Mouse (Mus musculus): ENCODE measurements around the gene Med6.

Gene Med6

DNA sequence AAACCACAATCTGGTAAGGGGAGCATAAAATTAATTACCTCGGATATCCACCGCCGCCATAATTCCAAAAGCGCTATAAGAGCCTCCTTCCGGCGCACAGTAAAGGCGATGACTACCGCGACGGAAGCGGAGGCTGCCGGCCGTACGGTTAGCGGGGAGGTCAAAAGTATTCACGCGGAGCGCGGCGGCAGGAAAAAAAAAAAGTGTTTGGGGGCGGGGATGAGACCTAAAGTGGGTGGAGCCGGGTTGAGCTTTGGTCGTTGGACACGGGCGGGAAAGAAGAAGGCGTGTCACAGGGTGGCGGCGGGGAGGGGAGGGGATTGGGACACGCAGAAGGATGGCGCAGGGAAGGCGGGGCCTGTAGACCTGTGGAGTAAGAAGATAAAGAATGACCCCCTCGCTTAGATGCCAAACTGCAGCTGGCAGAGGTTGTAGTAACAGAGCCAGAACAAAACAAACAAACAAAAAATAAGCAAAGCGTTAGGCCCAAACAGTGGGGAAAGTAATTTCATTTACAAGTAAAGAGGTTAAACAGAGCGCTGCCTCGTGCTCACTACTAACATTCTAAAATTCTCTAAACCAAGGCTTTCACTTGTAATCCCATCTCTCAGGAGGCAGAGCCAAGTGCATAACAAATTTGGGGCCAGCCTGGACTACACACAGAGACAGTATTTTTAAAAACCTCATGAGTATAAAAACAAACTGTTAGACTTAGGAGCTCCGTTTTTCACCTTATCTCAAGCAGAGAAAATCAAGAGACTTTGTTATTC is at the start of gene Med6:
Gene Med6 (minus strand): TSS at position 107 of the 770 bp plus-strand sequence.
- DNase-seq (ENCODE audit: low spot score): peak; percentile 94

DNA sequence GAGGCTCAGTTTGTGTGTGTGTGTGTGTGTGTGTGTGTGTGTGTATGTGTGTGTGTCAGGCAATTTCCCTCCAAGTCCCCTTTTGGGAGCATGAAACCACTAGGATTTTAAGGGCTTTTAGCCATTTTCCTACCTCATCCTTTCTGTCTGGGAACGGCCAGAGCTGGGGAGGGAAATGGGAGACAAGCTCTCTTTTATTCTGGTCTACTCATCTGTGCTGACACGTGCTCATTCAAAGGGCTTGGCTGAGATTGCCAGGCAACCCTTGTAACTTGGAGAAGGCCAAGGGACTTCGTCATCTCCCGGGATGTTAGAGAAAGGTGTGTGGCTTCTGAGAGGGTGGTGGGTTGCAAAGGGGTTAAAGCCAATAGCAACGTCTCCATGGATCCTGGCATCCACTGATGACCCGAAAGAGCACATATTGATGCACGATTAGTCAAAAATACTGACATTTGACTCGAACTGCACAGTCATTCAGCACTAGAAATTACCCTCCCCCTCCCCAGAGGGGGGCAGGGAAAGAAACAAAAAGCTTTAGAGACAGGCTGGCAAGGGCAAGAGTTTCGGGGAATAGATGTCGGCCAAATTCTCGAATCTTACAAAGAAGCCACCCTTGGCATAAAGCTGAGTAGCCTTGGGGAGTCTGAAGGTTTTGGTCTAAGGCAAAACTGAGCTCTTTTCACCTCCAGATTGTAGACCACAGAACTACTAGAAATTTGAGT is 47.7 kb upstream of the Med6 start:
- no peak for DNase-seq (ENCODE audit: low spot score)

DNA sequence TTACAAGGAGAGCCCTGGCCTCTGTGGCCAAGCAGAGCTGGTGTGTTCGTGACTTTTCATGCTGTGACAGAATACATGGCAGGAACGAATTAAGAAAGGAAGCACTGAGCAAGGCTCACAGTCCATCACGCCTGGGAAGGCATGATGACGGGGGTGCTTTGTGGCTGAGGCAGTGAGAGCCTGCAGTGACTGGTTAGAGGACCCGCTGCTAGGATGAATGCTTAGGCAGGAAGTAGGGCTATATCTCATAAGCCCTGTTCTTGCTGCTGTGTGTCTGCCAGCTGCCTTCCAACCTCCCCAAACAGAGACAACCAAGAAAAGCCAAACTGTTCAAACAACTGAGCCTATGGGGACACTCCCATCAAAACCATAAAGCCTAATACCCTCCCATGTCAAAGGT is 45.8 kb upstream of the Med6 start:
- DNase-seq (ENCODE audit: low spot score): no peak

DNA sequence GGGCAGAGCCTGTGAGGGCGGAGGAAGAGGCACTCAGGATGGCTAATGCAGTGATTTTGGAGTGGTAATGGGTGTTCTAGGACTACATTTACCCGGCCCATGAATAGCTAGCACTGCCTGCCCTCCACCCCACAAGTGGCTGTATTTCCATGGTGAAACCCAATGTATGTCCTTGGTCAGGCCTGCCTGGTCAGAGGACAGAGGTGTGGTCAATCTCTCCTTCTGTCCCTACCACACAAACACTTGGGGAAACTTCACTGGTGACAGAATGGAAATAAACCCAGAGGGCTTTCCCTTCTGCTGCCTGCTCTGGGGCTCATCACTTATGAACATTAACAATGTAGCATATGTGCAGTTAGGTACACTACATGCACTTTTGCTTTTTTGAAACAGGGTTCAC is 38.4 kb upstream of the Med6 start:
- DNase-seq (ENCODE audit: low spot score): no peak

DNA sequence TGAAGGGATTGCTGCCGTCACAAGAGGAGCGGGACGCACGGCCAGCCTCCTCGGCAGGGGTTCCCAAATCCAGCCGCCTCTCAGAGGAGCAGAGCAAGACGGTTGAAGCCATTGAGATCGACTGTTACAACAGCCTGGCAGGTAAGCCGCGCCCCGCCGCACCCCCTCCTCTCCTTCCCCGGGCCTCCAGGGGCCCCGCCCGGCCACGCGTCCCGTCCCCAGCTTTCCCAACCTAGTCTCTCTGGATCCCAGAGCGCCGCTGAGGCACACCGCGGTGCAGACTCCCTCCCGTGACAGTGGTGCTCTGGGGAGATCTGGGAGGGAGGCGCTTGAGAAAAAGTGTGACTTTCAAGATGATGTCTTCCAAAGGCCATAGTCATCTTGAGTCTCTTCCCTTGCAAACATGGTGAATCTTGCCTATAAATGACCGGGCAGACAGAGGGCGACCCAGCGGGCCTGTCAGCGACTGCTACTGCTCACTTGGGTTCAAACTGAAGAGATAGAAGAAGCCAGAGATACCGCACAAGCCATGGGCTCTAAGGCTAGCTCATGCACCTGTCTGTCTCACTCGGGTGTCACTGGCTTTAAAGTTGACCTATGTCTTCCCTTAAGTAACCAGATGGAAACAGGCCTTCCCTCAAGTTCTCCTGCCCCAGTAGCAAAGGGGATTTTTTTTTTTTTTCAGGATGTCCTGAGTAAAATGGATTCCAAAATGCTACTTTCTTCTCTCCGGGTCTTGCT is 37.0 kb upstream of the Med6 start:
- no peak for DNase-seq (ENCODE audit: low spot score)

DNA sequence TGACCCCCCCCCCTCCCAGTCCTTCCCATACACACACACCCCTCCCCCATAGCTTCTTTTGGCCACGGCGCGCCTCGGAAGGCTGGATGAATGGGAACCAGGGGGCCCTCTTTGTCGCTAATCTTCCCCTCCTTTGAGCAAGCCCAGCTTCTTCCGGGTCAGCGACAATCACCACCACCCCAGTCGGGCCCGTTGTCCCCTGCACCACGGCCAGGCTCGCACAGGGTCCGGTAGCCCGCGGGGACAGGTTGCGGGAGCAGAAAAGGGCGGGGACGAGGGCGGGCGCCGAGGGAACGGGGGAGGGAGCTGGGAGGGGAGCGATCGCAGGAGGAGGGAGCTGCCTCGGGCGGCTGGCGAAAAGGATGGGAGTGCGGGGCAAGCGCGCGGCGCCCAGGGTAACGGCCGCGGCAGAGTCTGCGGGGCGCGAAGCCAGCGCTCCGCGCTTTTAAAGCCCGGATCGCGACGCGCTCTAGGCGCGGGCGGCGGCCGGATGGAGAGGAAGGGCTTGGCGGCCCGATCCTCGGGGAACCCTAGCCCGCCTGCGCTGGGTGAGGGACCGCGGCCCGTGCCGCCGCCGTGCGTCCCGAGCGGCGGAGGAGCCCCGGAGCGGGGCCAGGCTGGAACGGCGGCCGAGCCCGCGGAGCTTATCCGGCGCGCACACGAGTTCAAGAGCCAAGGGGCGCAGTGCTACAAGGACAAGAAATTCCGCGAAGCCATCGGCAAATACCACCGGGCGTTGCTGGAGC is 36.3 kb upstream of the Med6 start, which contains the start of gene Ttc9:
Gene Ttc9 (plus strand): TSS at position 335 of the 746 bp plus-strand sequence.
- no peak for DNase-seq (ENCODE audit: low spot score)

DNA sequence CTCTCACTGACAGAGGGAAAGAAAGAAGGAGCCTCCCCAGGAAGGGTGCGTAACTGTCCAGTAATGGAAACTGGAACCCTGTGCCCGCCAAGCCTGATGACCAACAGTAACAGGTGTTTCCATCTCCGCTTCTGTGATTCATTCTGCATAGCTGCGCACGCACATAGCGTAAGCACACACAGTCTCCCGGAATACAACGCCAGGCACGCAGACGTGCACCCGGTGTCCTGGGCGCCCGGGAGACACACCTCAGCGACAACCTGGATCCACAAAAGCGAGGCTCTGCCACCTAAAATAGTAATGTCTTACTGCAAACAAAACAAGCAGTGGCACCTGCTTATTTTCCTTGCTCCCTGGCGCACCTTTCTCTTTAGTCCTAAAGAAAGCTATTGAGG is 35.7 kb upstream of the Med6 start:
- DNase-seq (ENCODE audit: low spot score): no peak

DNA sequence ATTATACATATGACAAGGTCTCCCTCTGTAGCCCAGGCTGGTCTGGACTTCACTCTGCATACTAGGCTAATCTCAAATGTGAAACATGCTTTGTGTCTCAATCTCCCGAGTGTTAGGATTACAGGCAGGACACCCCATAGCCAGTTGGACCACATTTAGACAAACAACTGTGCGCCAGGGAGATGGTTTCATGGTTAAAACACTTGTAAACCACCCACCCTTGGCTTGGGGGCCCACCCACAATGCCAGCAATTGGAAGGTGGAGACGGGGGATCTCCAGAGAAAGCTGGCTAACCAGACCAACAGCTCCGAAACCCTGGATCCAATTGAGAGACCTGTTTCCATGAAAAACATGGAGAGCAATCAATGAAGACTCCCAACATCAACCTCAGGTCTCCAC is 33.3 kb upstream of the Med6 start:
- no peak for DNase-seq (ENCODE audit: low spot score)

DNA sequence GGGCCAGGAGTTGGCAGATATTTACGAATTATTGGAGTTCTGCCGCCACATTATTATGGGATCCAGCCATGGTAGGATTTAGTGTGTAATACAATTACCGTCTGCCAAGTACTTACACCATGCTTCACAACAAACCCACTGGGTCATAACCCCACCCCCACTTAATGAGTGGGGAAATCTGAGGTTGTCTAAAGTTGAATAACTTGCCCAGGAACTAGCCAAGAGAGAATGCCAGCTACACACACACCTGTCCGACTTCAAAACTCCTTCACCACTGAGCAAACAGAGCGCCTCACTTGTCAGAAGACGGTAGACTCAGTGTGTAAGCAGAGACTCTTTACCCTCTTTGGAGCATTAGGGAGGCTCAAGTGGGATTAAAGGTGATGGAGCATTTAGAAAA is 32.6 kb upstream of the Med6 start:
- no peak for DNase-seq (ENCODE audit: low spot score)

DNA sequence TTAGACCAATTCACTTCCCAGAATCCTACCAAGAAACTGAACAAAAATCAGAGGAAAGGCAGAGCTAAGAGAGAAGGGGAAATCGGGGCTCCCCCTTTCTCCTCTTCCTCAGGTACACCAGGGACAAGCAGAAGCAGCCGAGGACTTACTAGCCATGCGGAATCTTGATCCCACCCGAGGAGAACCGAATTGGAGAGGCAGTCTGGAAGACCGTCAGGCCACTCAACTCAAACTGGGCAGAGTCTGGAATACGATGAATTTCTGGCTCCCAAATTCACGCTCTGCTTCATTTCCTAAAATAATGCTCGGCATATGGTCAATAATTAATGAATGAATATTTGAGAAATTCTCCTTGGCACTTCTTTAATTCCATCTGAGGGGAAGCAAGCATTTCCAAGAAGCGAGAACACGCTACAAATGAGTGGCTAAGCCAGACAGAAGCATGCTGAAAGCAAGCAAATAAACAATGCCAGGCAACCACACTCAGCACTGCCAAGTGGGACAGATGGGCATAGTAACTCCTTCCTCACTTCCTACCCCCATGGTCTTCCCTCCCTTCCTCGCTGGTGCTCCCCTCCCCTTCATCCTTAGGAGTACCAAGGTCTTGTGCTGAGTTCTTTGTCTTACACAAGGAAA is 31.5 kb upstream of the Med6 start:
- DNase-seq (ENCODE audit: low spot score): no peak

DNA sequence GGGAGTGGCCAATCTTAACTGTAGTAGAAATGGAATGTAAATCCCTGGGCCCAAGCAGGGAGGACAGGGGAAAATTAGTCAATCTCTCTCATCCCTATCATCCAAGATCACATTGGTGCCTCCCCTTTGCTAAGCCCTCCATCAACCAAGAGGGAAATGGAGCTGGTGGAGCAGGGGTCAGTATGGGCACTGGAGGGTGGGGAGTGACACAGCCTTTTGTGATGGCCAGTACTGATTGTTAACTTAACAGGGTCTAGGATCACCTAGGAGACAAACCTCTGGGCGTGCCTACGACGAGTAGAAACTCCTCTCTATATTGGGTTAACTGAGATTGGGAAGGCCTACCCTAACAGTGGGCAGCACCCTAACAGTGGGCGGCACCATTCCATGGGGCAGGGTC is 28.6 kb upstream of the Med6 start:
- DNase-seq (ENCODE audit: low spot score): no peak

DNA sequence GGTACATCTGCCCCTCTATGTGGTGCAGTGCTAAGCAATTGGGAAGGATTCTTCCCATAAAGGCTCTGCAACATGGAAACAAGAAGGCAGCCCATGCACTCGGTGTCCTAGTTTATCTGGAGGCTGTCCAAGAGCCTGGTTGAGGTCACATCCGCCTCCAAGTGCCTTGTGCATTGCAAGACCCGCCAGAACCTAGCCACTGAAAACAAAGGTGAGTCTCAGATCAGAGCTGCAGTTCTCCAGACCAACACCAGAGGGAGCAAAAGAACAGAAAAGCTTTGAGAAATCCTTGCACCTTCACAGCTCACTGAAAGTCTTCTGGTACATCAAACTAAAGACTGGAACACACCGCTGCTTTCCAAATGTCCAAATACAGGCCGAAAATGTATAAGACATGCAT is 24.5 kb upstream of the Med6 start:
- peak; percentile 21 for DNase-seq (ENCODE audit: low spot score)

DNA sequence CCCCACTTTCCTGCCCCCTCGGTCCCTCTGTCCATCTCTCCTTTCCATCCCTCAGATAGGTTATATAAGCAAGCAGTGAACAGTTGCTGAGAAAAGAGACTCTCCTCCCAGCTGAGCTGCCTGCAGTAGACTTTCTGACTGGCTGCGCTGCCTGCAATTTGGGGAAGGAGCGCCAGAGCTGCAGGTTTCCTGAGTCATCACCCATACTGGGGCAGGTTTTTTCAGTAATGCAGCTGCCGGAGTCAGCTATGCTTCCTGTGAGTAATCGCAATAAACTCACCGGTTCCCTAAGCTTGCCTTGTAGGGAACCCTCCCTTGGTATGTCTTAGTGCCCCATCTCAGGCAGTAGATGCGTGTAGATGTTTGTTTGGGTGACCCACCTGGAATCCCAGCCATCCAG is 22.2 kb upstream of the Med6 start:
- DNase-seq (ENCODE audit: low spot score): no peak

DNA sequence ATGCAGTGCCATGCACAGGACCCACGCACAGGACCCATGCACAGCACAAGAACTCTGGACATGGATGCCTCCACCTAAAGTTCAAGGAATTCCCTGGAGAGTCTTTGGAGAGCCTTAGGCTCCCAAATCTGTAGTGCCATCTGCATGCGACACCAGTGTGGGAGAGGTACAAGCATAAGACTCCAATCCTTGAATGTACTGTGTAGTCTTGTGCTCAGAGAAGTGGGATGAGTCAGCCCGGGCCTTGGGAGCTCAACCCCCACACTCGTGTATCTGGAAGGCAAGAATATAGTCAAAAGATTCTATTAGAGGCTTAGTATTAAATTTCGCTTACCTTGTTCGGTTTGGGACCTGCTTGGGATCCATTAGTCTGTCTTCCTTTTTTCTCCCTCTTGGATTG is 21.0 kb upstream of the Med6 start:
- no peak for DNase-seq (ENCODE audit: low spot score)

DNA sequence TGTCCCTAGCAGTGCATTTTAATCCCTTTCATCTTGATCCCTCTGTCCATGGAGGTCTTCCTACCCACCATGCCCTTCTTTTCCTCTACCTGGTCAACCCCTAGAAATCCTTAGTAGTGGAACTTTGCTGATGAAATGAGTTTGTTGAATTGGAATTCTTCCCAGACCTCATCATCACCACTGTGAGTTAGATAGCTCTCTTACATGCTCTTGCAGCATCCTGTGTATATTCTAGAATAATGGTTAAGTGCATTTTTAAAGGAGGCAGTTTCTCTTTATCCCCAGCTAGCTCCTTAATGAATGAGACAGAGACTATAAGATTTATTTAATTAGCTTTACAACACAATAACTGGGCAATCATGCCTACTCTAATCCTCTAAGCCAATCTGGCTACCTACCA is 14.6 kb upstream of the Med6 start:
- DNase-seq (ENCODE audit: low spot score): no peak

DNA sequence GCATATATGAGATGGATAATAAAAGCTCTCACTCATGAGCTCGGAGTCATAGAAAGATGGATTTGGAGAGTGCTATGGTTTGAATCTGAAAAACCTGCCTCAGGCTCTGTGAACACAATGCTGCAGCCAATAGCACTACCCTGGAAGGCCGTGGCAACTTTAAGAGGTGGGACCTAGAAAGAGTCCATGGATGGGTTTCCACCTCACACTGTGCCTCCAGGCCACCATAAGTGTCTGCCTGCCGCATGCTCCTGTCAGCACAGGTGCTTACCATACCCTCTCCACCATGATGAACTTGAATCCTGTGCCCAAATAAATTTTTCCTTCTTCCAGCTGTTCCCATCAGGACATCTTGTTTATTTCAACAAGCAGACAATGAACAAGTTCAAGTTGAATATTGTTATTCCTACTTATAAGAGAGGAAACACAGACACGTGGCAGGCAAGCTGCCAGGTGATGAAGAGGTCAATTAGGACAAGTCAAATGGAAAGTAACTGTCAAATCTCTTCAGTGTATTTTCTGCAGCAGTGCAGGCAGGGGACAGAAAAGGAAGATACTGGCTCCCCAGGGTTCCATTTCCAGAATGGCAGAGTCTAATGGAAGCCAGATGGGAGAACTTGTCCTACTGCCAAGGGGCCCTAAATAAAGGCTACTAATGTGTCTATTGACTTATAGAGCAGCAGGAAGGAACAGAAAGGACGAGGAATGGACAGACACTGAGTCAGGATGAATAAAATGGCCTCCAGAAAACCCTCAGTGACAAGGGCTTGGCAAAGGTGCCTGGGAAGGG is 10.4 kb upstream of the Med6 start:
- no peak for DNase-seq (ENCODE audit: low spot score)

DNA sequence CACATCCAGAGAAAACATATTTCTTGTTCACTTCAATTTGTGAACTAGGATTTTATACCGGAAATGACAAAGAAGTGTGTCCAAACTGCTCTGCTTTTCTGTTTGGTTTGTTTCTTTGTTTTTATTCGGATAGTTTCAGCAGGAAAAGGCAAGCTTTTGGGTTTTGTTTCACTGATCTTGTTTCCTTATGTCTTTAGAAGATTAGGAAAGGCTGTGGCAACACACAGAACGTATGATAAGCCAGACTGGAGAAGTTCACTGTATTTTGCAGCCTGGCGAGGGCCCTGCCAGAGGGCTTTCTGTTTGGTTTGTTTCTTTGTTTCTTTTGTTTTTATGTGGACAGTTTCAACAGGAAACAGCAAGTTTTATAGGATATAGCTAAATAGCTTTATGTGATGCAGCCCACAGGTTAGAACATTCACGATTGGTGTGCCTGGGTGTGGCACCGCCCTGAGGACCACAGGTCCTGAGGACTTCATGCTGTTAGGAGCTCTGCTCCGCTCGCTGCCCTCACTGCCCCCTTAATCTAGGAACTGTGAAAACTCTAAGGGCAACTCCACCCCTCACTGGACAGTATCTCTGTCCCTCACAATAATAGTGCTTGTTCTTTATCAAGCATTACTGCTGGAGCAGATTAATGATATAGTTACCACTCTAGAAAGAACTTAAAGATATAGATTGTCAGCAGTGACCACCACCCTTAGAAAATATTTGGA is 1.9 kb upstream of the Med6 start:
- DNase-seq (ENCODE audit: low spot score): no peak

DNA sequence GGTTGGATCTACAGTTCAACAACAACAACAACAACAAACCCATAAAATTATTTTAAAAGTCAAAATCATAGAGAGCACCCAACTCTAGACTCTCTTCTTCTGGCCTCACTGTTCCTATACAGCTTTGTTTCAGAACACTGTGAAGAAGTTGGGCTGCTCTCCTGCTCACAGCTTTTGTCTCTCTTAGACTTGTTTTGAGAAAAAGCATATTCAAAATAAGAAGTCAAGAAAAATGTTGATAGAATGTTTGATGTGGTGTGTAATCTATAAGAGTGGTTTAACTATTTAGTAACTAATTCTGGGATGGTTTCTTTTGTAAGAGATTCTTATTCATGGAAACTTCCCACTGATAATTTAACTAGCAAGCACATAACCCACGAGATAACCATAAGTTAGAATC is 26.4 kb downstream of the Med6 start, which contains the start of gene Adam21:
Gene Adam21 (minus strand): TSS at position 101 of the 400 bp plus-strand sequence.
- no peak for DNase-seq (ENCODE audit: low spot score)

DNA sequence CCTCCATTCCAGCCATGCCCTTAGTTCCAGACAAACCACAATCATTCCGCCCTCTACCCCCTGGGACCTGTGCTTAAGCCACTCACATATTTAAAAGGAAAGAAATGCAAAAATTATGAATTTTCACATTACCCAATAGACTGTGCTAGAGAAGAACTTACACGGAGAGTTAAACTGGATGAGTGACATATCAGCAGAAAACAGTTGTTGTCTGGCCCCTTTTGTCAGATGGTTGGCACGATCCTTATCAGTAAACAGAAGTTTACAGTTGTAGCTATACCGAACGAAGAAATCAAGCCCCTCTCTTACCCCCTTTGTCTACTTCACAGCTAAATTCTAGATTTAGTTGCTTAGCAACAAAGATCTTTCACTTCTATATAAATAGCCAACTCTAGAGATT is 26.9 kb downstream of the Med6 start:
- no peak for DNase-seq (ENCODE audit: low spot score)

DNA sequence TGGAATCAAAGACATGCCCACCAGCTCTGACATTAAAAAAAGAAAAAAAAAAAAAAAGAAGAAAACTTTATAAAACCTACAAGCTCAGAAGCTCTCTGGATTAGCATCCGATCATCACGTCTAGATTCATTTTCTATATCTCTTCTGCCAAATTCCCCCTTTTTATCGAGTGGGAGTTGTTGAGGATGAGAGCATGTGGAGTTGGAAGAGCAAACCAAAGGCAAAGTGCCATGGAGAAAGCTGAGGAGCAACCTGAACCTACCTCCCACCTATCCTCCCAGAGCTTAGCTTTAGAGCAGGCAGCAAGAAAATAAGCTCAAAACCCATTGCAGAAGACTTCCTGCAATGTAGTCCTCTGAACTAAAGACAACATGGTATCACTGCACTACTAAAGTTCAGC is 30.6 kb downstream of the Med6 start:
- DNase-seq (ENCODE audit: low spot score): no peak
